Mouse (Mus musculus): ENCODE measurements at regions not wholly inside any gene's neighbourhood (a gene's known extent, or its start where the extent isn't known, plus 50 kb on each side); places are given as distances from the start of the nearest gene placed in this dataset.

- Histone ChIP-seq H3K36me3 (ENCODE audit: control insufficient read depth, insufficient read depth, low read length) (no peaks in the 10 kb centered on the region), H3K4me3 (ENCODE audit: insufficient read depth, low read depth, low read length) (no peak overlapping the region), H3K27ac (ENCODE audit: insufficient read depth, low read depth, low read length) (no peak overlapping the region), H3K4me1 (ENCODE audit: control insufficient read depth, insufficient read depth, low read length) (no peaks in the 10 kb centered on the region), H3K27me3 (replicated peaks; ENCODE audit: control insufficient read depth, insufficient read depth, low read length) (no peaks in the 10 kb centered on the region)
- no peak for DNase-seq
- 84% methylated on average over 9 of the region's 9 CpGs for WGBS
- TF ChIP-seq POLR2A (IDR thresholded peaks at IDR 0.05; ENCODE audit: low read depth, low read length) (no peak), CTCF (conservative IDR thresholded peaks at IDR 0.05; ENCODE audit: insufficient read depth, insufficient read length, low read depth, low read length) (no peak)
Observed at GRCm38 (mm10) chr1:177568056-177568816, 126.1 kb downstream of the Zbtb18 start.

DNA sequence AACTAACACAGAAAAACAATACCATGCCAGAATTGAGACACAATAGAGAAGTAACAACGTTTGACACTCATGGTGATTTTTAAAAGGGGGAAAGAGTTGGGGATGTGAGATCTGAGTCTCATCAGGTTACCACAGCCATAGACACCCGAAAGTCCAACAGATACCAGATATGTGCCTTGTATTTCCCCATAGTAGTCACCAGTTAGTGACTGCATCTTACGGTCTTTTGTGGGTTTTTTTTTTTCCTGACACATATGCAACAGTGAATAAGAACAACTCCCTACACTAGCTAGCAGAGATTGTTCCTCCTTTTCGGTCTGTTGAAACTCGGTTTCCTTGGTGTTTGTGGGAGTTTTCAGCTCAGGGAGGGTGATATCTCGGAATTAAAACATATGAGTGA is 127.4 kb downstream of the Zbtb18 start:
- TF ChIP-seq CTCF (conservative IDR thresholded peaks at IDR 0.05; ENCODE audit: insufficient read depth, insufficient read length, low read depth, low read length): no peak
- no peak for TF ChIP-seq POLR2A (IDR thresholded peaks at IDR 0.05; ENCODE audit: low read depth, low read length)
- 84% methylated on average over 6 of the region's 6 CpGs for WGBS

DNA sequence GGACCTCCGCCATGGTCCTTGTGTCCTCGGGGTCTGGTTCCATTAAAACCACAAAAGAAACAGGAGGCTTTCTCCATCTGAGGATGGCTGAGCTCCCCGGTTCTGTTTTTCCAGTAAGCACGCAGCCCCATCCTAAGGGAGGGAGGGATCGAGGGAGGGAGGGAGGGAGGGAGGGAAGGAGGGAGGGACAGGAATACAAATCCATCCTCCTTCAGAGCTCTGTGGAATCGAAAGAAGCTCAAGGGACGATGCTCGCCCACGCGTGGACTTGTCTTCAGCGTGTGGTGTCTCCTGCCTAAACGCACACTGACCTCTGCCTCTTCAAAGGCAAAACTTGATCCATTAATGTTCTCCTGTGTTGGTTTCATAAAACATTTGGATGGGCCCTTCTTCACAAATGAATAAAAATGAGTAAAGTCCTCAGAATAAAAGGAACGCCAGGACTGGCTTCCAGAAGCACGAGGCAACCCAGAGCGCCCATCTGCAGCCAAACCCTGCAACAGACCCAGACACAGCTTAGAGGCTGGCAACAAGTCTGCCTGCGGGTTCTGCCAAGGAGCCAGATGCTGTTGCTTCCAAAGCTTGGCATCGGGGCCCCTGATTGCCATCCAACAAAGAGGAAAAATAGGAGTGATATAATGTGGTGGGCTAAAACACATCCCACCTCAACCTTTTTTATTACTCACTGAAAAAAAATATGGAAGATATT is 131.0 kb downstream of the Zbtb18 start:
- no peak overlapping the region for H3K4me3 ChIP-seq (ENCODE audit: insufficient read depth, low read depth, low read length)
- no peaks in the 10 kb centered on the region for H3K36me3 ChIP-seq (ENCODE audit: control insufficient read depth, insufficient read depth, low read length)
- no peak overlapping the region for H3K27ac ChIP-seq (ENCODE audit: insufficient read depth, low read depth, low read length)
- no peak for TF ChIP-seq CTCF (conservative IDR thresholded peaks at IDR 0.05; ENCODE audit: insufficient read depth, insufficient read length, low read depth, low read length)
- no peak for TF ChIP-seq POLR2A (IDR thresholded peaks at IDR 0.05; ENCODE audit: low read depth, low read length)
- no peak for DNase-seq
- H3K27me3 ChIP-seq (replicated peaks; ENCODE audit: control insufficient read depth, insufficient read depth, low read length): no peaks in the 10 kb centered on the region
- H3K4me1 ChIP-seq (ENCODE audit: control insufficient read depth, insufficient read depth, low read length): no peaks in the 10 kb centered on the region
- 63% methylated on average over 17 of the region's 17 CpGs for WGBS

More for the DNA sequence above, 127.4 kb downstream of the Zbtb18 start:
- Histone ChIP-seq H3K4me3 (ENCODE audit: insufficient read depth, low read depth, low read length) (no peak overlapping the region), H3K27me3 (replicated peaks; ENCODE audit: control insufficient read depth, insufficient read depth, low read length) (no peaks in the 10 kb centered on the region), H3K36me3 (ENCODE audit: control insufficient read depth, insufficient read depth, low read length) (no peaks in the 10 kb centered on the region), H3K27ac (ENCODE audit: insufficient read depth, low read depth, low read length) (no peak overlapping the region), H3K4me1 (ENCODE audit: control insufficient read depth, insufficient read depth, low read length) (no peaks in the 10 kb centered on the region)
- DNase-seq: no peak

- no peak for DNase-seq
- H3K27me3 ChIP-seq (replicated peaks; ENCODE audit: control insufficient read depth, insufficient read depth, low read length): no peaks in the 10 kb centered on the region
- no peak overlapping the region for H3K27ac ChIP-seq (ENCODE audit: insufficient read depth, low read depth, low read length)
- H3K4me3 ChIP-seq (ENCODE audit: insufficient read depth, low read depth, low read length): no peak overlapping the region
- TF ChIP-seq POLR2A (IDR thresholded peaks at IDR 0.05; ENCODE audit: low read depth, low read length) (no peak), CTCF (conservative IDR thresholded peaks at IDR 0.05; ENCODE audit: insufficient read depth, insufficient read length, low read depth, low read length) (no peak)
- no peaks in the 10 kb centered on the region for H3K4me1 ChIP-seq (ENCODE audit: control insufficient read depth, insufficient read depth, low read length)
- no peaks in the 10 kb centered on the region for H3K36me3 ChIP-seq (ENCODE audit: control insufficient read depth, insufficient read depth, low read length)
- WGBS: 88% methylated on average over 4 of the region's 4 CpGs
Observed at GRCm38 (mm10) chr1:177573781-177574180, 131.6 kb downstream of the Zbtb18 start.

DNA sequence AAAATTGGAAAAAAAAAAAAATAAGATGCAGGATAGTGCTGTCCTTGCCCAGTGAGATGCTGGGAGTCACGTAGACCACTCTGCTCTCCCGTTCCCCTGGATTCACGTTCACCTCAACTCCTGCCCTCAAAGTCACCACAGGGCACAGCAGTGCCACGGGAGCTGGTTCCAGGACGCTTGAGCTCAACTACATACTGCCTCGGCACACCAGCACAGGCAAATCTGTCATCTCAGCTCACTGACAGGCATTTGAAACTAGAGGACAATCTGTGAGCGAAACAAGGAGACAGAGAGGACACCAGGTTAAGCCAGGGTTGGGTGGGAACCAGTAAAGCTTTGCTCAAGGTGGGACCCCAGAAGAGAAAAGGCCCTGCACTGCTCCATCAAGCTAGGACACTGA is 132.2 kb downstream of the Zbtb18 start:
- Histone ChIP-seq H3K4me3 (ENCODE audit: insufficient read depth, low read depth, low read length) (no peak overlapping the region), H3K27ac (ENCODE audit: insufficient read depth, low read depth, low read length) (no peak overlapping the region), H3K4me1 (ENCODE audit: control insufficient read depth, insufficient read depth, low read length) (no peaks in the 10 kb centered on the region), H3K27me3 (replicated peaks; ENCODE audit: control insufficient read depth, insufficient read depth, low read length) (no peaks in the 10 kb centered on the region), H3K36me3 (ENCODE audit: control insufficient read depth, insufficient read depth, low read length) (no peaks in the 10 kb centered on the region)
- DNase-seq: no peak
- WGBS: 82% methylated on average over 7 of the region's 7 CpGs
- no peak for TF ChIP-seq CTCF (conservative IDR thresholded peaks at IDR 0.05; ENCODE audit: insufficient read depth, insufficient read length, low read depth, low read length)
- no peak for TF ChIP-seq POLR2A (IDR thresholded peaks at IDR 0.05; ENCODE audit: low read depth, low read length)

DNA sequence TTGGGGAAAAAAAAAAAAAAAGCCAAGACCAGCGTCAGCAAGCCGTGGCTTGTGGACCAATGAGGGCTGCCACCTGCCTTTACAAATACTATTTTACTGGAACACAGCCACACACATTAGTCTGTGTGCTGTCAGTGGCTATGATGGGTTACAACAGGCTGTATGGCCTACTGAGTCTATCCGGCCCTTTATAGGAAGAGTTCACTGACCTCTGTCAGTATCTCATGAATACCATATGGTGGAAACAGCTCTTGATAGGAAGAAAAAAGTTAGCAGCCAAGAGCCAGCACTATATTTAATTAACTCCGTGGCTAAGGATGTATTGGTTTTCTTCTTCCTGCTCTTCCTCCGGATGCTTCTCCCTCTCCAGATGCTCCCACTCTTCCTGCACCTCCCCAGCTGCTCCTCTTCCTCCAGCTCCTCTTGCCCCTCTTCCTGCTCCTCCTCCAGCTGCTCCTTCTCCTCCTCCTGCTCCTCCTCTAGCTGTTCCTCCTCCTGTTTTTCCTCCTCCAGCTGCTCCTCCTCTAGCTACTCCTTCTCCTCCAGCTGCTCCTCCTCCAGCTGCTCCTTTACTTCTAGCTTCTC is 142.2 kb downstream of the Zbtb18 start:
- DNase-seq: no peak
- Histone ChIP-seq H3K27me3 (replicated peaks; ENCODE audit: control insufficient read depth, insufficient read depth, low read length) (no peaks in the 10 kb centered on the region), H3K36me3 (ENCODE audit: control insufficient read depth, insufficient read depth, low read length) (no peaks in the 10 kb centered on the region), H3K4me1 (ENCODE audit: control insufficient read depth, insufficient read depth, low read length) (peaks cover 3% of the 10 kb centered on the region; the same call in 1 of the 2 replicates), H3K27ac (ENCODE audit: insufficient read depth, low read depth, low read length) (no peak overlapping the region), H3K4me3 (ENCODE audit: insufficient read depth, low read depth, low read length) (no peak overlapping the region)
- no peak for TF ChIP-seq POLR2A (IDR thresholded peaks at IDR 0.05; ENCODE audit: low read depth, low read length)
- no peak for TF ChIP-seq CTCF (conservative IDR thresholded peaks at IDR 0.05; ENCODE audit: insufficient read depth, insufficient read length, low read depth, low read length)
- WGBS: 44% methylated on average over 5 of the region's 5 CpGs

GRCm38 (mm10) chr1:177585320-177585719 is 143.2 kb downstream of the Zbtb18 start:
- no peak for TF ChIP-seq CTCF (conservative IDR thresholded peaks at IDR 0.05; ENCODE audit: insufficient read depth, insufficient read length, low read depth, low read length)
- TF ChIP-seq POLR2A (IDR thresholded peaks at IDR 0.05; ENCODE audit: low read depth, low read length): no peak
- 84% methylated on average over 2 of the region's 2 CpGs for WGBS
- H3K27ac ChIP-seq (ENCODE audit: insufficient read depth, low read depth, low read length): no peak overlapping the region
- no peaks in the 10 kb centered on the region for H3K36me3 ChIP-seq (ENCODE audit: control insufficient read depth, insufficient read depth, low read length)
- H3K4me3 ChIP-seq (ENCODE audit: insufficient read depth, low read depth, low read length): no peak overlapping the region
- peaks cover 3% of the 10 kb centered on the region; the same call in 1 of the 2 replicates for H3K4me1 ChIP-seq (ENCODE audit: control insufficient read depth, insufficient read depth, low read length)
- H3K27me3 ChIP-seq (replicated peaks; ENCODE audit: control insufficient read depth, insufficient read depth, low read length): no peaks in the 10 kb centered on the region
- DNase-seq: no peak
